Mouse (Mus musculus) heart, embryonic 10.5 days (tissue): ENCODE results near the gene Slc5a11. TPM values are rescaled to one million over a fixed set of nuclear protein-coding genes. Genes with fewer than 3 reads are reported as not detected.

Experiments used
- DNase-seq: peaks from one replicate; pipeline ENCODE4 v3.0.0-alpha.2; 2017; ENCODE audit warnings: low spot score
- H3K27ac ChIP-seq: fragments of 300-500 bp; sonication (generic); 2 replicates; pipeline ENCODE4 v1.5.1; 2016; ENCODE audit warnings: mild to moderate bottlenecking
- H3K27me3 ChIP-seq: fragments of 300-500 bp; sonication (generic); 2 replicates; pipeline ENCODE4 v1.6.1; 2016; ENCODE audit warnings: mild to moderate bottlenecking; ENCODE audit not compliant: poor library complexity, insufficient read depth, severe bottlenecking
- H3K36me3 ChIP-seq: fragments of 300-500 bp; sonication (generic); 2 replicates; pipeline ENCODE4 v1.6.1; 2016; ENCODE audit warnings: mild to moderate bottlenecking, moderate library complexity
- H3K4me1 ChIP-seq: fragments of 300-500 bp; sonication (generic); 2 replicates; pipeline ENCODE4 v1.6.1; 2016; ENCODE audit warnings: mild to moderate bottlenecking
- H3K4me3 ChIP-seq: fragments of 300-500 bp; sonication (generic); 2 replicates; pipeline ENCODE4 v1.5.1; 2016; ENCODE audit warnings: mild to moderate bottlenecking, moderate library complexity
- H3K9me3 ChIP-seq: fragments of 300-500 bp; sonication (generic); 2 replicates; pipeline ENCODE4 v1.6.1; 2016; ENCODE audit warnings: mild to moderate bottlenecking, moderate library complexity
- WGBS: fragments of 180-500 bp; shearing (Covaris S2); methylation state at CpG from one replicate; pipeline ENCODE4 v1.1.7; 2016; 5-methylcytosine and 5-hydroxymethylcytosine counted together
- polyA plus RNA-seq: library from polyadenylated mRNA; unstranded; fragments of >200 nt; fragmentation: Nextera tagmentation; extraction: Ambion mirVana; gene quantifications from 2 replicates; pipeline ENCODE4 v1.2.1, GENCODE M21; 2016

The Slc5a11 gene
- polyA plus RNA-seq = 0.28 and 0.50 TPM in 2 replicates

GRCm38 (mm10) chr7:123214365-123215075 lies at the start of gene Slc5a11:
Gene Slc5a11, plus strand, starts transcription at chr7:123214780.
- Histone ChIP-seq H3K4me1 (peaks cover 35% of the 10 kb centered on the region), H3K27me3 (0 out of 2 replicates have a peak, but pooled peaks cover 5% of the 10 kb centered on the region), H3K36me3 (no peaks in the 10 kb centered on the region), H3K4me3 (no peak within 1 kb of the TSS), H3K27ac (peak within 1 kb of the TSS; percentile 74; the same call in 1 of the 2 replicates), H3K9me3 (no peaks in the 10 kb centered on the region)
- DNase-seq = no peak
- 30% methylated on average over 8 of the region's 8 CpGs for WGBS

- no peaks in the 10 kb centered on the region; the same call in 1 of the 2 replicates for H3K4me1 ChIP-seq
- H3K27me3 ChIP-seq = no peaks in the 10 kb centered on the region
- DNase-seq = no peak
- 84% methylated on average over 2 of the region's 2 CpGs for WGBS
- H3K27ac ChIP-seq = no peak overlapping the region
- peaks cover 99% of the 10 kb centered on the region for H3K36me3 ChIP-seq
- no peaks in the 10 kb centered on the region for H3K9me3 ChIP-seq
- no peak overlapping the region for H3K4me3 ChIP-seq
Measured at GRCm38 (mm10) chr7:123167436-123167835, 47.1 kb upstream of the Slc5a11 start.

GRCm38 (mm10) chr7:123169618-123170017 lies 45.0 kb upstream of the Slc5a11 start:
- H3K27ac ChIP-seq = no peak overlapping the region
- DNase-seq = no peak
- H3K9me3 ChIP-seq = no peaks in the 10 kb centered on the region
- H3K36me3 ChIP-seq = peaks cover 99% of the 10 kb centered on the region
- WGBS = 93% methylated on average over 2 of the region's 2 CpGs
- H3K4me3 ChIP-seq = no peak overlapping the region
- H3K27me3 ChIP-seq = no peaks in the 10 kb centered on the region
- H3K4me1 ChIP-seq = no peaks in the 10 kb centered on the region; the same call in 1 of the 2 replicates

GRCm38 (mm10) chr7:123172101-123172500 lies 42.5 kb upstream of the Slc5a11 start:
- no peak for DNase-seq
- Histone ChIP-seq H3K27ac (no peak overlapping the region), H3K36me3 (peaks cover 96% of the 10 kb centered on the region), H3K9me3 (no peaks in the 10 kb centered on the region), H3K4me1 (no peaks in the 10 kb centered on the region; the same call in 1 of the 2 replicates), H3K27me3 (no peaks in the 10 kb centered on the region), H3K4me3 (no peak overlapping the region)
- 88% methylated on average over 5 of the region's 5 CpGs for WGBS

- H3K36me3 ChIP-seq = peaks cover 95% of the 10 kb centered on the region
- no peak for DNase-seq
- no peaks in the 10 kb centered on the region for H3K9me3 ChIP-seq
Measured at GRCm38 (mm10) chr7:123177215-123177614, 37.4 kb upstream of the Slc5a11 start.

GRCm38 (mm10) chr7:123181787-123182701 lies 32.5 kb upstream of the Slc5a11 start:
- 86% methylated on average over 20 of the region's 20 CpGs for WGBS
- Histone ChIP-seq H3K36me3 (peaks cover 99% of the 10 kb centered on the region), H3K27me3 (no peaks in the 10 kb centered on the region), H3K27ac (no peak overlapping the region), H3K9me3 (no peaks in the 10 kb centered on the region), H3K4me3 (no peak overlapping the region), H3K4me1 (no peaks in the 10 kb centered on the region)
- no peak for DNase-seq

More at GRCm38 (mm10) chr7:123177215-123177614, 37.4 kb upstream of the Slc5a11 start:
- Histone ChIP-seq H3K27ac (no peak overlapping the region), H3K4me3 (no peak overlapping the region), H3K4me1 (no peaks in the 10 kb centered on the region), H3K27me3 (no peaks in the 10 kb centered on the region)

GRCm38 (mm10) chr7:123184891-123185290 lies 29.7 kb upstream of the Slc5a11 start:
- Histone ChIP-seq H3K4me3 (no peak overlapping the region), H3K4me1 (no peaks in the 10 kb centered on the region), H3K36me3 (peaks cover 100% of the 10 kb centered on the region), H3K9me3 (no peaks in the 10 kb centered on the region), H3K27me3 (no peaks in the 10 kb centered on the region), H3K27ac (no peak overlapping the region)
- no peak for DNase-seq
- 95% methylated on average over 1 of the region's 1 CpGs for WGBS

GRCm38 (mm10) chr7:123186463-123186862 lies 28.1 kb upstream of the Slc5a11 start:
- no peaks in the 10 kb centered on the region for H3K9me3 ChIP-seq
- H3K27me3 ChIP-seq = no peaks in the 10 kb centered on the region
- no peak overlapping the region for H3K4me3 ChIP-seq
- DNase-seq = no peak
- H3K27ac ChIP-seq = no peak overlapping the region
- 91% methylated on average over 6 of the region's 6 CpGs for WGBS
- H3K36me3 ChIP-seq = peaks cover 100% of the 10 kb centered on the region
- no peaks in the 10 kb centered on the region for H3K4me1 ChIP-seq

GRCm38 (mm10) chr7:123187246-123187645 lies 27.3 kb upstream of the Slc5a11 start:
- Histone ChIP-seq H3K27me3 (no peaks in the 10 kb centered on the region), H3K4me3 (no peak overlapping the region), H3K36me3 (peaks cover 100% of the 10 kb centered on the region), H3K9me3 (no peaks in the 10 kb centered on the region), H3K4me1 (no peaks in the 10 kb centered on the region), H3K27ac (no peak overlapping the region)
- WGBS = 83% methylated on average over 4 of the region's 4 CpGs
- DNase-seq = no peak

GRCm38 (mm10) chr7:123188462-123188861 lies 26.1 kb upstream of the Slc5a11 start:
- no peak for DNase-seq
- H3K9me3 ChIP-seq = no peaks in the 10 kb centered on the region
- H3K27ac ChIP-seq = no peak overlapping the region
- WGBS = 90% methylated on average over 3 of the region's 3 CpGs
- no peak overlapping the region for H3K4me3 ChIP-seq
- peaks cover 100% of the 10 kb centered on the region for H3K36me3 ChIP-seq
- H3K27me3 ChIP-seq = no peaks in the 10 kb centered on the region
- H3K4me1 ChIP-seq = no peaks in the 10 kb centered on the region

- Histone ChIP-seq H3K27me3 (no peaks in the 10 kb centered on the region), H3K4me3 (no peak overlapping the region), H3K4me1 (no peaks in the 10 kb centered on the region), H3K27ac (no peak overlapping the region), H3K9me3 (no peaks in the 10 kb centered on the region), H3K36me3 (peaks cover 95% of the 10 kb centered on the region)
- 95% methylated on average over 8 of the region's 8 CpGs for WGBS
- DNase-seq = no peak
Measured at GRCm38 (mm10) chr7:123189762-123190161, 24.8 kb upstream of the Slc5a11 start.

GRCm38 (mm10) chr7:123191731-123192130 lies 22.8 kb upstream of the Slc5a11 start:
- 87% methylated on average over 5 of the region's 5 CpGs for WGBS
- H3K36me3 ChIP-seq = peaks cover 86% of the 10 kb centered on the region
- H3K27ac ChIP-seq = no peak overlapping the region
- no peaks in the 10 kb centered on the region for H3K9me3 ChIP-seq
- no peak for DNase-seq
- no peak overlapping the region for H3K4me3 ChIP-seq
- no peaks in the 10 kb centered on the region for H3K27me3 ChIP-seq
- peaks cover 7% of the 10 kb centered on the region; the same call in 1 of the 2 replicates for H3K4me1 ChIP-seq

GRCm38 (mm10) chr7:123193201-123193600 lies 21.4 kb upstream of the Slc5a11 start:
- H3K4me1 ChIP-seq = peaks cover 7% of the 10 kb centered on the region; the same call in 1 of the 2 replicates
- WGBS = 93% methylated on average over 12 of the region's 12 CpGs
- no peak overlapping the region for H3K27ac ChIP-seq
- H3K27me3 ChIP-seq = no peaks in the 10 kb centered on the region
- DNase-seq = no peak
- H3K36me3 ChIP-seq = peaks cover 71% of the 10 kb centered on the region
- H3K4me3 ChIP-seq = no peak overlapping the region
- H3K9me3 ChIP-seq = no peaks in the 10 kb centered on the region
